Mouse (Mus musculus): ENCODE results near the gene Npc1l1. TPM values are rescaled to one million over a fixed set of nuclear protein-coding genes. Genes with fewer than 3 reads are reported as not detected.
"Not testable (repeated sequence)": the region's sequence is repeated elsewhere in the genome, so short reads cannot be mapped to it uniquely, and the experiment has no call there.

The Npc1l1 gene
- total and polyA plus RNA-seq, 2 experiments from 2014 or later: not detected

GRCm38 (mm10) chr11:6266621-6267020 lies 36.7 kb upstream of the Npc1l1 start:
- Histone ChIP-seq H3K4me3 (ENCODE audit: low read depth, low read length) (peak overlapping the region; percentile 81), H3K4me2 (ENCODE audit: low read depth) (peak overlapping the region; percentile 76), H3K9me3 (ENCODE audit: low read length) (no peaks in the 10 kb centered on the region), H3K27ac (ENCODE audit: low read depth, low read length) (no peak overlapping the region), H3K27me3 (ENCODE audit: insufficient read depth, low read length) (no peaks in the 10 kb centered on the region), H3K9ac (peak overlapping the region; percentile 64), H3K36me3 (ENCODE audit: insufficient read depth) (peaks cover 59% of the 10 kb centered on the region), H3K4me1 (ENCODE audit: insufficient read depth) (peaks cover 9% of the 10 kb centered on the region)
- WGBS: 71% methylated on average over 9 of the region's 9 CpGs
- ATAC-seq (no peak), DNase-seq (no peak)
- TF ChIP-seq CTCF (IDR thresholded peaks at IDR 0.05; ENCODE audit: low read depth): no peak

- ATAC-seq (peak; percentile 73), DNase-seq (peak; percentile 89)
- Histone ChIP-seq H3K4me1 (ENCODE audit: insufficient read depth) (peaks cover 5% of the 10 kb centered on the region), H3K9me3 (ENCODE audit: low read length) (no peaks in the 10 kb centered on the region), H3K9ac (no peak overlapping the region), H3K36me3 (ENCODE audit: insufficient read depth) (peaks cover 83% of the 10 kb centered on the region), H3K27ac (ENCODE audit: low read depth, low read length) (no peak overlapping the region), H3K4me3 (ENCODE audit: low read depth, low read length) (no peak overlapping the region), H3K4me2 (ENCODE audit: low read depth) (no peak overlapping the region), H3K27me3 (ENCODE audit: insufficient read depth, low read length) (no peaks in the 10 kb centered on the region)
- 78% methylated on average over 10 of the region's 10 CpGs for WGBS
- TF ChIP-seq CTCF (IDR thresholded peaks at IDR 0.05; ENCODE audit: low read depth): peak; percentile 98
Observed at GRCm38 (mm10) chr11:6261434-6262082, 31.6 kb upstream of the Npc1l1 start.

GRCm38 (mm10) chr11:6259413-6259812 lies 29.5 kb upstream of the Npc1l1 start:
- WGBS: 98% methylated on average over 7 of the region's 7 CpGs
- no peak overlapping the region for H3K4me3 ChIP-seq (ENCODE audit: low read depth, low read length)
- TF ChIP-seq CTCF (IDR thresholded peaks at IDR 0.05; ENCODE audit: low read depth): no peak
- no peak overlapping the region for H3K4me2 ChIP-seq (ENCODE audit: low read depth)
- ATAC-seq (no peak), DNase-seq (no peak)
- no peaks in the 10 kb centered on the region for H3K27me3 ChIP-seq (ENCODE audit: insufficient read depth, low read length)
- H3K36me3 ChIP-seq (ENCODE audit: insufficient read depth): peaks cover 65% of the 10 kb centered on the region
- H3K9ac ChIP-seq: no peak overlapping the region
- H3K9me3 ChIP-seq (ENCODE audit: low read length): no peaks in the 10 kb centered on the region
- H3K27ac ChIP-seq (ENCODE audit: low read depth, low read length): no peak overlapping the region
- H3K4me1 ChIP-seq (ENCODE audit: insufficient read depth): no peaks in the 10 kb centered on the region

- 0 out of 2 replicates have a peak, but pooled peaks have one; percentile 19 for ATAC-seq
Observed at GRCm38 (mm10) chr11:6256490-6257072, 26.6 kb upstream of the Npc1l1 start.

GRCm38 (mm10) chr11:6254602-6255001 lies 24.7 kb upstream of the Npc1l1 start:
- not testable (repeated sequence) for ATAC-seq; H3K9me3 ChIP-seq (ENCODE audit: low read length); H3K27ac ChIP-seq (ENCODE audit: low read depth, low read length); H3K27me3 ChIP-seq (ENCODE audit: insufficient read depth, low read length); DNase-seq; H3K4me3 ChIP-seq (ENCODE audit: low read depth, low read length); H3K9ac ChIP-seq; H3K4me2 ChIP-seq (ENCODE audit: low read depth); H3K4me1 ChIP-seq (ENCODE audit: insufficient read depth)
- 93% methylated on average over 2 of the region's 2 CpGs for WGBS
- H3K36me3 ChIP-seq (ENCODE audit: insufficient read depth): peaks cover 22% of the 10 kb centered on the region

More at GRCm38 (mm10) chr11:6256490-6257072, 26.6 kb upstream of the Npc1l1 start:
- DNase-seq: no peak
- H3K4me2 ChIP-seq (ENCODE audit: low read depth): no peak overlapping the region
- H3K36me3 ChIP-seq (ENCODE audit: insufficient read depth): peaks cover 40% of the 10 kb centered on the region
- H3K27me3 ChIP-seq (ENCODE audit: insufficient read depth, low read length): no peaks in the 10 kb centered on the region
- TF ChIP-seq CTCF (IDR thresholded peaks at IDR 0.05; ENCODE audit: low read depth): no peak
- H3K9me3 ChIP-seq (ENCODE audit: low read length): no peaks in the 10 kb centered on the region
- no peaks in the 10 kb centered on the region for H3K4me1 ChIP-seq (ENCODE audit: insufficient read depth)
- H3K27ac ChIP-seq (ENCODE audit: low read depth, low read length): no peak overlapping the region
- no peak overlapping the region for H3K4me3 ChIP-seq (ENCODE audit: low read depth, low read length)
- no peak overlapping the region for H3K9ac ChIP-seq
- WGBS: 72% methylated on average over 6 of the region's 6 CpGs

GRCm38 (mm10) chr11:6252824-6253223 lies 22.9 kb upstream of the Npc1l1 start:
- no peaks in the 10 kb centered on the region for H3K27me3 ChIP-seq (ENCODE audit: insufficient read depth, low read length)
- 96% methylated on average over 4 of the region's 4 CpGs for WGBS
- 0 out of 2 replicates have a peak, but pooled peaks cover 5% of the 10 kb centered on the region for H3K36me3 ChIP-seq (ENCODE audit: insufficient read depth)
- no peaks in the 10 kb centered on the region for H3K4me1 ChIP-seq (ENCODE audit: insufficient read depth)
- H3K4me3 ChIP-seq (ENCODE audit: low read depth, low read length): no peak overlapping the region
- ATAC-seq (no peak), DNase-seq (no peak)
- no peaks in the 10 kb centered on the region for H3K9me3 ChIP-seq (ENCODE audit: low read length)
- H3K4me2 ChIP-seq (ENCODE audit: low read depth): no peak overlapping the region
- no peak overlapping the region for H3K9ac ChIP-seq
- no peak overlapping the region for H3K27ac ChIP-seq (ENCODE audit: low read depth, low read length)
- TF ChIP-seq CTCF (IDR thresholded peaks at IDR 0.05; ENCODE audit: low read depth): no peak

GRCm38 (mm10) chr11:6252248-6252647 lies 22.3 kb upstream of the Npc1l1 start:
- H3K36me3 ChIP-seq (ENCODE audit: insufficient read depth): no peaks in the 10 kb centered on the region
- no peak overlapping the region for H3K9ac ChIP-seq
- no peaks in the 10 kb centered on the region for H3K9me3 ChIP-seq (ENCODE audit: low read length)
- 91% methylated on average over 5 of the region's 5 CpGs for WGBS
- H3K4me2 ChIP-seq (ENCODE audit: low read depth): no peak overlapping the region
- H3K27ac ChIP-seq (ENCODE audit: low read depth, low read length): no peak overlapping the region
- H3K4me1 ChIP-seq (ENCODE audit: insufficient read depth): no peaks in the 10 kb centered on the region
- H3K4me3 ChIP-seq (ENCODE audit: low read depth, low read length): no peak overlapping the region
- TF ChIP-seq CTCF (IDR thresholded peaks at IDR 0.05; ENCODE audit: low read depth): no peak
- H3K27me3 ChIP-seq (ENCODE audit: insufficient read depth, low read length): no peaks in the 10 kb centered on the region
- ATAC-seq: no peak
- DNase-seq: no peak

Measured in forebrain, postnatal 0 days (tissue).